Mouse (Mus musculus): ENCODE data around the gene 2310034G01Rik. TPM values are rescaled to one million over a fixed set of nuclear protein-coding genes. Genes with fewer than 3 reads are reported as not detected.

Gene 2310034G01Rik
- polyA plus RNA-seq (2012; rRNA removed; ENCODE audit: low replicate concordance) = 1.2 and 1.3 TPM in 2 replicates

DNA sequence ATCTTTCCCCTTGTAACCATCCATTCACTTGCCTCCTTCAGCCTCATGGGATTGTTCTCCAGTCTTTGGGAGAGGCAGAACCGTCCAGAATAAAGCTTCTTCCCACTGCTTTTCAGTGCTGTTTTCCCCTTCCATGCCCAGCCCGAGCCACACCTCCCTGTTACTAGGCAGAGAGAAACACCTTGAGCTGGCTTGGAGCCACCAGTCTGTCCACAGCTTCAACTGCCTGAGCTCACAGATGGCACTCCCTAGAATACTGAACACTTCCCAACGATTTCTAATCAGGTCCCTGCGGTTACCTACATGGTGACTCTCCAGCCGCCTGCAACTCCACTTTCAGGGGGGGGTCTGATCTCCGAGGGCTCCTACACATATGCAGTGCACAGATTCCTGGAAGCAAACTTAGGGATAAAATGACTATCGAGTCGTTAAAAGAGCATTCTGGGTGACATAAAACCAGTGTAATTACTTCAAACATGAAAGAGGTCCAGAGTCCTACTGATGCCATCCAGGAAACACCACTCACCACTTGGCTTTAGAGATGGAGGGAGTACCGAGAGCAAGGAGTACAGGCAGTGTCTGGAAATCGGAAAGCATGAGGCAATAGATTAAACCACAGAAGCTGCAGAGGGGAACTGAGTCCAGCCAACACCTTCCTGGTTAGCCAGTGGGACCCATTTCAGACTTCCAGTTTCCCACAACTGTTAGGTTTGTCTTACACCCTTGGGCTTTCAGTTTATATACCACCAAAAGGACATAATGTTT lies at the start of gene 2310034G01Rik:
Gene 2310034G01Rik (minus strand): TSS at position 135 of the 765 bp plus-strand sequence.

DNA sequence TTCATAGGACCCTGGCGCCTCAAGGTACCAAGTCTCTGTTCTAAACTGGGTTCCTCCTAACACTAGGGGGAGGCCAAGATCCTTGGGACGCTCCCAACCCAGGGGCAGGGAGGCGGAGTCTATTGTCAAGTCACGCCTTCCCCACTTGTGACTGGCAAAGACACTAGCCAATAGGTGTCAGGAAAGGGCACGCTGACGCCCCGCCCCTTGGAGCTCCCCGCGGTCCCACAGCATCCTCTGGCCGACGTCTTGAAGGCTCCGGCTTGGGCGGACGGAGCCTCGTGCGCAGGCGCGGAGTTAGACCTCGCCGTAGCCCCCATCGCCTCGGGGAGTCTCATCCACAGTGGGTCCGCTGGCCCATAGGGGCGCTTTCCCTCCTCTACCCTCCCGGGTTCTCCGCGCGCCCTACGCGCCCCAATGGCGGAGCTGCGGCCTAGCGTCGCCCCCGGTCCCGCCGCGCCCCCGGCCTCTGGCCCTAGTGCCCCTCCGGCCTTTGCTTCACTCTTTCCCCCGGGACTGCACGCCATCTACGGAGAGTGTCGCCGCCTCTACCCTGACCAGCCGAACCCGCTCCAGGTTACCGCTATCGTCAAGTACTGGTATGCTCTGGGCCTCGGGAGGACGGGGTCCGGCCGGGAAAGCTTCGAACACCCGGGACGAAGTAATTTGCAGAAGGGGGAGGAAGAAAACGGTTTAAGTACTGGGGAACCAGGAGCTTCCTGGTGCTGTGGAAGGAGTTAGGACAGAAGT lies 46.8 kb upstream of the 2310034G01Rik start, which contains the start of gene Sufu:
Gene Sufu (plus strand): TSS at position 211 of the 750 bp plus-strand sequence.

DNA sequence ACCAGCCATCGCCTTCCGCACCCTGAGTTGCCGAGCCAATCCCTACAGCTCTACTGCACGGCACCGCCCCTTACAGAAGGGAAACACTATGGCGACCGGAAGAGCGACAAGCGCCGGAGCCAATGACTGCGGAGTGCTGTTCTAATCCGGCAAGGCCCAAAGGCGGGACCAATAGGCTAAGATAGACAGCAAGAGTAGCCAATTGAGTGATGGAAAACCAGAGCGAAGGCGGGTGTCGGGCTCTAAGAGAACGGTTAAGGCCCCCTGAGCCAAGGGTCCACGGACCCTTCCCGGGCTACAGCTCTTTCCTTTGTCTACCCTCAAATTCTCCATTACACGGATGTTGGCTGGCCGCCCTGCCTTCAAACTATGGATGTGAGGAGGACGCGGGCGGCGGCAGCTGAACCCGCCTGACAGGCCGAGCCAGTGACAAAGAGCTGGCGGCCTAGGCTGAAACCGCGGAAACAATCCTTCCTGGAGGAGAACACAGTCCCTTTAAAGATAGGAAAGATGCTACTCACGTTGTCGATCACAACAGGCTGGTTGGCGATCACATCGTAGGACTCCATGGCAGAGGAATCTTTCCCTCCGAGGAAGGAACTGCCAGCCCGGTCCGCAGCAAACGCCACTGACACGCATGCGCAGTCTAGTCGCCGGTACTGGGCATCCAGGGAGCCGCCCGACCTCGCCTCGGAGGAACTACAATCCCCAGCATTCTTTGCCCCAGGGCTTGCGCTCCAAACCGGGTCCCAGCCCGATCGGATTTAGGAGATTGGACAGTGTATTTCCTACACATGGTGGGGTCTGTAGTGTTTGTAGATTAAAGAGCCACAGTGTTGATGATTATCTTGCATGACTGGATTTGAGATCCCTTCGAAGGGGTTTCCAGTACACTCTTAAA lies 45.3 kb upstream of the 2310034G01Rik start, which contains the start of gene Actr1a:
Gene Actr1a (minus strand): TSS at position 640 of the 901 bp plus-strand sequence.

DNA sequence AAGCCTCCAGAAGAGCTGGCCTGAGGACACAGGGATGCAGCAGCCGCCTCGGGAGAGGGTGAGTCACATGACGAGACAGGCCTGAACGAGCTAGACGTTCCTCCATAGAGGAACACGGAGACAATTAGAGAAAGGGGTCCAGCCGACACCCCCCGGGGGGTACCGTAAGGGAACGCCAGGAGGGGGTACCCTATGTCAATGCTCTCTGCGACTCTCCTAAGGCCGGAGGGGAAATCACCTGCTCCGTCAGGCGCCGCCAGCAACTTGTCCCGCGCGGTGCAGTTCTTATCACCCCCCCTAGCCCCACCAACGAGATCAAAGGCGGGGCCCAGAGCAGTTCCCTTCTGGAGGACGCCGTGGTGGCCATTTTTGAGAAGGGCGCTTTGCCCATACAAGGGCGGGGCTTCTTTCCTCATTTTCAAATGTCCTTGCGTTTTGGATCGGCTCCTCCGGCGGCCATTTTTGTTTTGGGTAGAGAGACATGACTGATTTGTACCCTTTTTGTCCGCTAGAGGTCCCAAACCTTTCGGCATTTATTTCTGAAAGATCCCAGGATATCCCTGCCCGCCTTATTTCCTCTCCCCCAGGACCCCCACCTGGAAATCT lies 11.7 kb downstream of the 2310034G01Rik start, which contains the start of gene Cuedc2:
Gene Cuedc2 (minus strand): TSS at position 372 of the 606 bp plus-strand sequence.

DNA sequence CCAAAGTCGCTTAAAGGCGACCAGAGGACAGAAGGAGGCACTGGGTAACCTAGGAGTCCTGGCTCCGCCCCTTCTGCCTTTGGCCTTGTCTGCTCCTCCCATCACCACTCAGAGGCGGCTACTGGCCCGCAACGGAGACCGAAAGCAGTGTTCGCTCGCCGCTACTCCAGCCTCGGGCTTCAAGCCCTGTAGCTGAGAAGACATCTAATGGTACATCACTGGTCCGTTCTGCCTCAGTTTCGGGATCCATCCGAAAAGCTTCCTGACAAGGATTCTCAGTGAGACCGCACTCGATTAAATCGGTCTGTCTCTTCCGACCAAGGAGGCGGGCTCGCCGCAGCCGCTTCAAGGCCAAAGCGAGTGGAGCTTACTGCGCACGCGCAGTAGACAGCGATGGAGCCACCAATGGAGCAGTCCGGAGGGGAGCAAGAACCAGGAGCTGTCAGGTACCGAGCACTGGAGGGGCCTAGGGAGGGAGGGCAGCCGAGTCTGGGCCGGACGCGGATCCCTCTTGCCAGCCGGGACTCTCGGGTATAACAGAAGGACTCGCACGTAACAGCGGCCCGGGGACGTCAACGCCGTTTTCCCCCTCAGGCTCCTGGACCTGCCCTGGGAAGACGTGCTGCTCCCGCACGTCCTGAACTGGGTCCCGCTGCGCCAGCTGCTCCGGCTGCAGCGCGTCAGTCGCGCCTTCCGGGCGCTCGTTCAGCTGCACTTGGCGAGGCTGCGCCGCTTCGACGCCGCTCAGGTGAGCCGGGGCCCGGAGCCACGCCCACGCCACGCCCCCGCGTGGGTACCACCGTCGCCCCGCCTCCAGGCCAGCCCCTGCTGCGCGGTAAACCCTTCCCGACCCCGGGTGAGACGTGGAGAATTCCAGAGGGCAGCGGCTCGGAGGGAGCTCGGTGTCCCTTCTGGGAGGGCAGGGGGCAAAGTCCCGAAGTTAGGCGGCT lies 21.7 kb downstream of the 2310034G01Rik start, which contains the start of gene Fbxl15:
Gene Fbxl15 (plus strand): TSS at position 104 of the 950 bp plus-strand sequence.

DNA sequence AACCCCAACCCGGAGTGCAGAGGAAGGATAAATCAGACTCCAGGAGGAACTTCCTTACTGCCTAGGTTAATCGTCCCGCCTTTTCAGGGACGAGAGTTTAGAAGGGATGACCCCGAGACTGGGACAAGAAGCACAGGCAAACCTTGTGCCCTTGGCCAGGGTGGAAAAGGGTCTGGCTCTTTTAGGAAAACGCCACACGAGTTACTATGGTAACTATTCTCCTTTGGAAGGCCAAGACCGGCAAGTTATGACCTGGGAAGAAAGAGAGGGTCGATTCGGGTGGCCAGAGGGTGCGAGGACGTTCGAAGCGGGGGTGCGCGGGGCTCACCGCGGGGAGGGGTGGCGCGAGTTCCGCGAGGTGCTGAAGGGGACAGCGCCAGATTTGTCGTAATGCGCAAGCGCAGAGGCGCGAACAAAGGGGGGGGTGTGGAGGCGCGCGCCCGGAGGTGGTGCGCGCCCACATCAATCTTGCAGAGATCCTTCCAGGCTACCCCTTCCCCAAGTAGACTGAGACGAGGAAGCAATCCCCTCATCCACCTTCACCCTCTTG lies 23.3 kb downstream of the 2310034G01Rik start, which contains the start of gene Psd:
Gene Psd (minus strand): TSS at position 401 of the 550 bp plus-strand sequence.

DNA sequence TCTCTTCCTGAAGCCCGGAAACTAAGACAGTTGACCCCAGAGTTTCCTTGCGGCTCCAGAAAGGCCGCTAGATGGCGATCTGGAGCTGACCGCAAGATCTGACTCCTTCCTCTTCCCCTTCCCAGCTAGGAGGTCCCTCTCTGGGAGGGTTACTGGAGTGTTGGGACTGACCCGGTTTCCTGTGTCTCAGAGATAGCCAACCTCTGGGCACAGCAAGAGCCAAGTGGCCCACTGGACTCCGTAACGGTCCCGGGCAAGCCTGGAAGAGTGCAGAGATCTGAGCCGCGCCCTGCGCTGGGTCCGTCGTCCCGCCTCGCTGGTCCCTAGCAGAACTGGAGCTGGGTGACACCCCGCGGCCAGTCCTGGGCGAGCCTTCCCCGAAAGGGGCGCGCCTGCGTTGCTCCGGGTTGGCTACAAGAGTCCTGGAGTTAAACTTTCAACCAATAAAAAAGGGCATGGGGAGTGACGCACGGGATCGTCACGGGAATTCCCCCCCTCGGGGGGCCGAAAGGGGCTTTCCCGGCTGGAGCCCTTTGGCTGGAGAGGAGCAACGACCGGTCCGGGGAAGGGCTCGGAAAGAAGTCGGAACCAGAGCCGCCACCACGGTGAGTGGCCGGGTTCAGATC lies 45.8 kb downstream of the 2310034G01Rik start, which contains the start of gene Nfkb2:
Gene Nfkb2 (plus strand): TSS at position 105 of the 626 bp plus-strand sequence.

Other genes starting within 250 kb of the 2310034G01Rik start
- 1.5 and 3.5 TPM in 2 replicates for gene Elovl3, start 218.4 kb downstream of the 2310034G01Rik start, polyA plus RNA-seq (2012; rRNA removed; ENCODE audit: low replicate concordance)
- gene Pitx3, start 202.0 kb downstream of the 2310034G01Rik start, polyA plus RNA-seq (2012; rRNA removed; ENCODE audit: low replicate concordance) = 0.64 TPM in 1 of 2 replicates, not detected in the other
- 69.7 and 96.3 TPM in 2 replicates for gene Gbf1, start 197.8 kb downstream of the 2310034G01Rik start, polyA plus RNA-seq (2012; rRNA removed; ENCODE audit: low replicate concordance)
- 33.0 and 51.7 TPM in 2 replicates for gene Nfkb2, start 46.0 kb downstream of the 2310034G01Rik start, polyA plus RNA-seq (2012; rRNA removed; ENCODE audit: low replicate concordance)
- 3.6 and 147 TPM in 2 replicates for gene Psd, start 23.1 kb downstream of the 2310034G01Rik start, polyA plus RNA-seq (2012; rRNA removed; ENCODE audit: low replicate concordance)
- gene Fbxl15, start 22.1 kb downstream of the 2310034G01Rik start, polyA plus RNA-seq (2012; rRNA removed; ENCODE audit: low replicate concordance) = 16.6 and 17.1 TPM in 2 replicates
- 78.4 and 113 TPM in 2 replicates for gene Cuedc2, start 11.6 kb downstream of the 2310034G01Rik start, polyA plus RNA-seq (2012; rRNA removed; ENCODE audit: low replicate concordance)
- gene Mfsd13a, start 9.2 kb downstream of the 2310034G01Rik start, polyA plus RNA-seq (2012; rRNA removed; ENCODE audit: low replicate concordance) = 12.0 and 18.0 TPM in 2 replicates
- gene Actr1a, start 45.4 kb upstream of the 2310034G01Rik start, polyA plus RNA-seq (2012; rRNA removed; ENCODE audit: low replicate concordance) = 128 and 152 TPM in 2 replicates
- 25.2 and 34.3 TPM in 2 replicates for gene Sufu, start 46.6 kb upstream of the 2310034G01Rik start, polyA plus RNA-seq (2012; rRNA removed; ENCODE audit: low replicate concordance)
- 35.6 and 44.1 TPM in 2 replicates for gene Trim8, start 151.4 kb upstream of the 2310034G01Rik start, polyA plus RNA-seq (2012; rRNA removed; ENCODE audit: low replicate concordance)
- gene Arl3, start 222.9 kb upstream of the 2310034G01Rik start, polyA plus RNA-seq (2012; rRNA removed; ENCODE audit: low replicate concordance) = 31.8 and 31.9 TPM in 2 replicates
- 8.4 and 10.4 TPM in 2 replicates for gene Sfxn2, start 223.1 kb upstream of the 2310034G01Rik start, polyA plus RNA-seq (2012; rRNA removed; ENCODE audit: low replicate concordance)
- gene Wbp1l, start 248.8 kb upstream of the 2310034G01Rik start, polyA plus RNA-seq (2012; rRNA removed; ENCODE audit: low replicate concordance) = 73.3 and 82.1 TPM in 2 replicates